Mouse (Mus musculus) layer of hippocampus, adult 2 months (tissue): Measurements from ENCODE around the gene Cfap43. TPM values are rescaled to one million over a fixed set of nuclear protein-coding genes. Genes with fewer than 3 reads are reported as not detected.

Source experiments
- DNase-seq, 2 experiments: peaks; one replicate each; pipeline ENCODE4 v3.0.0; 2022; ENCODE audit warnings: low spot score in 2 of 2
- H3K27ac ChIP-seq: fragments of 200-600 bp; 2 replicates; pipeline ENCODE4 v1.8.1; 2022
- H3K4me3 ChIP-seq: fragments of 200-600 bp; 2 replicates; pipeline ENCODE4 v1.8.1; 2022; ENCODE audit warnings: mild to moderate bottlenecking
- CTCF ChIP-seq: fragments of 200-600 bp; conservative IDR thresholded peaks from 2 replicates; pipeline ENCODE4 v1.8.1; 2022; ENCODE audit warnings: antibody characterized with exemption, mild to moderate bottlenecking, moderate library complexity
- total RNA-seq, 2 experiments: library from RNA; stranded (reverse); gene quantifications; 2 replicates each; pipeline ENCODE4 v1.2.3; 2021

Cfap43 gene
- total RNA-seq, 2 experiments from 2014 or later, result 0.37 to 0.95 TPM

DNA sequence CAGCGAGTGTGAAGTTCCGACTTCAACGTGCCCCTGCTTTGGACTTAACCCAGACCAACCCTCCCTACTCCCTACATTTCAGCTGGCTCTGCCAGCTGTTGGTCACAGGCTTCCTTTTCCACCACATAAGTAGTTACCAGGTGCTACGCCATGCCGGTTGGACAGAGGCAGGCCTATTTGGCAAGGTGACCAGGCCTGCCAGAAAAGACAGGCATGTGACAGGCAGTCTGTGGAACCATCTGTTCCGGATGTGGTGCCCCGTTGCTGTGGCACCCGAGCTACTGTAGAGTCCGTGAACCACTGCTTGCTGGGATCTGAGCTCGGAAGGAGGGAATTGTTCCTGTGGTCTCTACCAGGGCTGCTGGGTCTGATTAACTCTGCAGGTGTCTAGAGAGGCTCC is 31.7 kb downstream of the Cfap43 start:
- DNase-seq, result peak; percentile 22 to 58
- no peak for TF ChIP-seq CTCF
- H3K27ac ChIP-seq, result no peak overlapping the region
- no peak overlapping the region for H3K4me3 ChIP-seq

DNA sequence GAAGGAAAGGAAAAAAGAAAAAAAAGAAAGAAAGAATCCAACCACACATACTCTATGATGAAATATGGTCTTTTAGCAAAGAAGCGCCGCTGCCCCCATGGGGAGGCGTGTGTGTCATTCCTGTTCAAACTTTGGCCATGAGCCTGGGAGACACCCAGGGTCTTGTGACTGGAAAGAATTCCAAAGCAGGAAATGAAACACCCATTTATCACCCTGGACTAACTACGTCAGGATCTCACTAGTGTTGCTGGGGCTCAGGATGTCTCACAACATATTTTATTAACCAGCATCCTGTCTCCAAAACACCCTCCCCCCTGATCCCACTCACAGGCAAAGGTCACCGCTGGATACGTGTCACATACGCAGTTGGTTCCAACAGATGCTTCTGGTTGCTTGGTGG is 32.5 kb downstream of the Cfap43 start:
- no peak for DNase-seq
- no peak for TF ChIP-seq CTCF
- Histone ChIP-seq H3K27ac (no peak overlapping the region), H3K4me3 (no peak overlapping the region)

DNA sequence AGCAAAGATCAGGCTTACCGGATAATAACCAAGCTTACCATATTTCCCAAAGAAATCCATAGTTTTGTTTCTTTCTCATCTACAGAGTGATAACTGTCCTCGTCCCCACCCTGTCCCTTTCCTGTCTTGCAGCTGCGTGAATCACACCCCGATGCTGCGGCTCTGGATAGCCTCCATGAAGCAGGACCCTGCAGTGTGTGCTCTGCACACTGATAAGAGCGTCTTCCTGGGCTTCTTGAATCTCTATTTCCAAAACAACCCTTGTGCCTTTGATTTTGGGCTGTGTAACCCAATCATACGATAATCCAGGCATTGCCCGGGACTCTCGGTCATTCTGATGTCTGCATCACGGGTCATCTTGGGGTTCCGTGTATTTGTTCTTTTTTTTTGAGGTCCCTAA is 33.2 kb downstream of the Cfap43 start:
- no peak for DNase-seq
- no peak overlapping the region for H3K4me3 ChIP-seq
- H3K27ac ChIP-seq, result no peak overlapping the region
- TF ChIP-seq CTCF, result no peak

DNA sequence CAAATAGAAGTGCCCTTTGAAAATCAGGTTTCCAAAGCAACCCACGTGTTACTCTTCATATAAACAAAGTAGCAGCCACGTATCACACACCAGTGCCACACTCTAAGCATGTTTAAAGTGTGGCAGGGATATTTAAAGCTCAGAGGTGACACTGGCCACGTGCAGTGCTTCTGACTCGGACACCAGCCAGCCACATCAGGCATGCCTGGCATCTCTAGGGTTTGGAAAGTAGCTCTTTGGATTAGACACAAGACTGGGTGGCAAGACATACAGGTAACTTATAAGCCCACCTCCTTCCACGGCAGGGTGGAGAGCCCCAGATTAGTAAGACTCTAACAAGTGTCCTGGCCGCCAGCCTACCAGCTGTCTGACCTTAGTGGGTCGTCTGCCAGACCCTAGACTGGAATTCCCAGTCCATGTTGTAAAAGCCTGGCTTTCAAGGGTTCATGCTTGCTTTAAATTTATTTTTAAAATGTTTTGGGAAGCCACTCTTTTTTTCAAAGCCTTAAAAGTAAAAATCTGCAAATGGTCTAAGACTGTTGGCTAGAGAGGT is 33.8 kb downstream of the Cfap43 start:
- Histone ChIP-seq H3K4me3 (no peak overlapping the region), H3K27ac (no peak overlapping the region)
- DNase-seq, result no peak
- TF ChIP-seq CTCF, result no peak

DNA sequence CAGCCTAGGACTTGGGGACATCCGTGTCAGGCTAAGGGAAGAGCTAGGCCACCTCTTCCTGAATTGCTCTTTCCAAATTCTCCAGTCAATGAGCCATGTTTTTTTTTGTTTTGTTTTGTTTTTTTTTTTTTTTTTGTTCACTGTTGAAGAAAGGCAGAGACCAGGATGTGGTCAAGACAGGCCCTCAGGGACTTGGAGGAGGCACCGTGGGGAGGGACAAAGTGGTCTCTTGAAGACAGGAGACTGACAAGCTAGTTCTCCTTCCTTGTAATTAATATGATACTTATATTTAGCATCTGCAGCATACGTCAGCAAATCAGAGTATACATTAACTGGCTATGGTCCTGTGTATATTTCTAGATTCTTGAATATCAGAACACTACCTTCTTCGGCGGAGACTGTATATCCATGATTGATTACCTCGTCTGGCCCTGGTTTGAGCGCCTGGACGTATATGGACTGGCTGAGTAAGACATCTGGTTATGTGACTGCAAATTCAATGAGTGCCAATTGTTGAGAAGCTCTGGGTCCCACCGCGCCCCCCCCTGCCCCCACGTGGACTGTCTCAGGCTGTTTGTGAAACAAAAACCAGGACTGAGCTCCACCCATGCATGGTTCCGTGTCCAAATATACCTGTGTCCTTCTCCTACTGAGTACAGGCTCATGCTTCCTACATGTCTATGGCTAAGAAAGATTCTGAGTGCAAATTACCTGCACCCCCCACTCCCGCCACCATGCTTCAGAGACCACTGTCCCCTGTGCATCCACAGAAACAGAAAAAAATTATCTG is 34.6 kb downstream of the Cfap43 start:
- Histone ChIP-seq H3K27ac (no peak overlapping the region), H3K4me3 (no peak overlapping the region)
- DNase-seq, result no peak
- no peak for TF ChIP-seq CTCF

DNA sequence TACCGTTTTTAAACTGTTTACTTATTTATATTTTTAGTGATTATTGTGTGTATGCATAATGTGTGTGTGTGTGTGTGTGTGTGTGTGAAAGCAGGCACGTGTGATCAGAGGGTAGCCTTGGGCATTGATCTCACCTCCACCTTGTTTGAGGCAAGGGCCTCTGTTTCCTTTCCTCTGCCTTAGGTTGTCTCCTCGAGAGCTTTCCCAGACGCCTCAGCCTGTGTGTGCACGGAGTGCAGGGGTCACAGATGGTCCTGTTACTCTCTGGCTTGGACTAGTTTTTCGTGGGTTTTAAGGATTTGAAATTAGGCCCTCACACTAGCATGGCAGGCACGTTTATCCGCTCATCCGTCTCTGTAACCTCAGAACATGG is 36.2 kb downstream of the Cfap43 start:
- no peak for DNase-seq
- no peak for TF ChIP-seq CTCF

DNA sequence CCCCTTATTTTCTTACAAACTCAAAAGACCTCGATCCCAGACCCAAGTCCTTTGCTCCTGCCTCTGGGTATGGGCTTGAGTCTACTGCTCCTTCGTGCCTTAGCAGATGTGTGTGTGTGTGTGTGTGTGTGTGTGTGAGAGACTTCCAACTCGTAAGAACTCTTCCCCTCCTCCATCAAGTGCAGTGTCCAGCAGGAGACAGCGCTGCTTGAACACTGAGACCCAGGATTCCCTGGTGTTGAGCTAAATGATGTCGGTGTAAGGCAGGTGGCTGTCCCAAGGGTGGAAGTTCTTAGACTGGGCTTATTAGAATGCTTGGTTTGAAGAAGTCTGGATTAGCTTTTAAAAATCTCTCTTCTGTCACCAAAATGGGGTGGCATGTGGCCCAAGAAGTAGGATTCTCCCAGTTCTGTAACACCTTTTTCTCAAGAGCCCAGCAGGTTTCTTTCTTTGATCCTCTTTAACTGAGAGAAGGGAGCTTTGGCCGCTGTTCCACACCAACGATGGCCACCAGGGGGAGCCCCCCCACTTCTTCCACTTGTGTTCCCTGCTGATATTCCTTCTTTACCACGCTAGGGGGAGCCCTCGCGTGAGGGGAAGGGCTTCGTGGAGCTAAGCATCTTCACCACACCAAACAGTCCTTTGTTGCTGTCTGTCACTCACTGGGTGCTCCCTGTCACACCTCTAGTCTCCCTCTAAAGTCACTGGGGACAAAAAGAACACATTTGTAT is 36.8 kb downstream of the Cfap43 start:
- peak; percentile 69 to 88 for DNase-seq

More for the DNA sequence above, 36.2 kb downstream of the Cfap43 start:
- Histone ChIP-seq H3K27ac (no peak overlapping the region), H3K4me3 (no peak overlapping the region)

DNA sequence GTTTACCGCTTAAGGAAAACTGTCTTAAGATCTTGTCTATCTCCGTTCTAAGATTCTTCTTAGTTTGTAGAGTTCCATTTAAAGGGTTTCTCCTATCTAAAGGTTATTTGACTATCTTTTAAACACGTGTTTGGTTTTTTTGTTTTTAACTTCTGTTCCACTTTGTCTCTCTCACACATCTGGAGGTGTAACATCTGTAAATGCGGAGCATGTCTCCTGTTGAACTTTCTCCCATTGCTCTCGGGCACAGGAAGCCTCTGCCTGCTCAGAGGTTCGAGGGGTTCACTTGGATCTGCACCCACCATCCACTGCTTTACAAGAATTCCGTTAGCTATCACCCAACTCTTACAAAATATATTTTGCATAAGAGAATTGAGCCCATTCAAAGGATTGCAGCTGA is 37.5 kb downstream of the Cfap43 start:
- no peak for TF ChIP-seq CTCF
- Histone ChIP-seq H3K4me3 (no peak overlapping the region), H3K27ac (no peak overlapping the region)
- DNase-seq, result no peak

More for the DNA sequence above, 36.8 kb downstream of the Cfap43 start:
- H3K4me3 ChIP-seq, result no peak overlapping the region
- no peak overlapping the region for H3K27ac ChIP-seq
- TF ChIP-seq CTCF, result peak; percentile 99

DNA sequence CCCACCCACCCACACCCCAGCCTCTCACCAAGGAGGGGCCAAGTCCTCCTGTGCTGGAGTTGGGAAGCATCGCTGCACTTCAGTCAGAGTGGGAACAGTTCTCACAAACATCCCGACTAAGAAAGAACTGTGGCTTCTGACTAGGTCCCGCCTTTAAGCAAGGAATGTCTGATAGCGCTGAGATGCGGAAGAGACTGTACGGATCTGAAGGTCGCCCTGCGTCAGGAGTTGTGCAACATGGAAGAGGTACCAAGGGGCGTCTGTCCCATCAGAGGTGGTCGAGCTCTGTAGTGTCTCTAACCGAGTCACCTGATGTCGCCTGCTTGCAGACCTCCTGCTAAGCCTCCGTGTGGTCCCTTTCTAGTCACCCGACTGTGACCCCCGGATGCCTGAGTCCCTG is 42.8 kb downstream of the Cfap43 start:
- no peak for TF ChIP-seq CTCF
- no peak overlapping the region for H3K27ac ChIP-seq
- no peak overlapping the region for H3K4me3 ChIP-seq
- no peak for DNase-seq

DNA sequence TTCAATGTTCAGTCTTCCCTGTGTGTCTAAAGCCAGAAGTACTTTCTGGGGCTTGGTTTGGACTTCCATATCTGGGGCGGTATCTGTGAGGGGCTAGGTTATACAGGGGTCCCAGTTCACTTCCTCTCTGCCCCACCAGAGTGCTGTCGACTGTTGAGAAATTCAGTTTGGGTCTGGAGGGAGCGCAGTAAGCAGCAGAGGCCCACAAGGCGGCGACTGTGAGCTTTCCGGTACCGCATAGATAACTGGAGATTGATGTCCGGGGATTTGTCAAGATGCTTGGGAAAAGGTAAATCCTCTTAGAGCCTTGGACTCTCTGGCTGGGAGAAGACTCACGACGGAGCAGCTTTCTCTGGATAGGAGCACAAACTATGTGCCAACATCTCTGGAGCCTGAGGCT is 47.6 kb downstream of the Cfap43 start:
- no peak for DNase-seq
- peak; percentile 67 for TF ChIP-seq CTCF
- Histone ChIP-seq H3K4me3 (no peak overlapping the region), H3K27ac (no peak overlapping the region)

DNA sequence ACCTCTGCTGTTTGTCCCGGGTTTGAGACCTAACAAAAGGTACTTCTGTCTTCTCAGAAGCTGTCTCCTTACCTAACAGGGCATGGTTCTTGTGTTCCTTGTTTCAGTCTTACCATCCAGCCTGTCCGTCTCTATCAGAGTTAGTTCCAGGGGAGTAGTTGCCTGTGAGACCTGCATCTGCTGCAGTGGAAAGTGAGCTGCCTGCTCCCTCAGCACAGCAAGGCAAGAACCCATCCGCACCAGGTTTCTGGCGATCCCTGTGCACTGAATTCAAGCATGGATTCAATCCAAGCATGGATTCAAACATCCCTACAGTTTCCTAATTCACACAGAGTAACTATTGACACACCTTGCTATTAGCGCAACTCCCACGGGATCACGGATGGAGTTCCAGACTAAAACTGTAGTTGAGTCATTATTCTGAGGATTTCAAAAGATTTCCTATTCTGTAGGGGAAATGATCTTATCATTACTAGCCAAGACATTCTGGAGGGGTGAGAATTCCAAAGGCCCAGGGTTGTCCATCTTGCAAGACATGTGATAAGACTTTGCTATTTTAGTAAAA is 48.9 kb downstream of the Cfap43 start:
- TF ChIP-seq CTCF, result no peak
- no peak for DNase-seq
- no peak overlapping the region for H3K27ac ChIP-seq
- no peak overlapping the region for H3K4me3 ChIP-seq

DNA sequence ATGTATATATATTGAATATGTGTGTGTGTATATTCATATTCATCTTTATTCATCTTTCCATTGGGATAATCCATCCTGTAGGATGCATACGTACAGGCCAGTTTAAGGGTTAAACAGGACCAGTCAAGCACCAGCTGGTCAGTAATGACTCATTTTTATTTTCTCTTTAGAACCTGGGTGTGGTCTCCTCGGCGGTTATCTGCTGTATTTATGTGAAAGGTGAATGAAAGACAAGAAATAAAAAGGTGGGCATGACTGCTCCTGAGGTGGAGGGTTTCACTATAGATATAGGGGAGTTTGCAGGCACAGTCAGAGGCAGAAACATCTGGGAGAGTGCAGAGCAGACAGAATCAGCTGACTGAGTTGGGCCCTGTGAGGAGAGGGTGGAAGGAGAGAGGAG is 49.6 kb downstream of the Cfap43 start:
- TF ChIP-seq CTCF, result no peak
- DNase-seq, result no peak
- H3K4me3 ChIP-seq, result no peak overlapping the region
- H3K27ac ChIP-seq, result no peak overlapping the region

DNA sequence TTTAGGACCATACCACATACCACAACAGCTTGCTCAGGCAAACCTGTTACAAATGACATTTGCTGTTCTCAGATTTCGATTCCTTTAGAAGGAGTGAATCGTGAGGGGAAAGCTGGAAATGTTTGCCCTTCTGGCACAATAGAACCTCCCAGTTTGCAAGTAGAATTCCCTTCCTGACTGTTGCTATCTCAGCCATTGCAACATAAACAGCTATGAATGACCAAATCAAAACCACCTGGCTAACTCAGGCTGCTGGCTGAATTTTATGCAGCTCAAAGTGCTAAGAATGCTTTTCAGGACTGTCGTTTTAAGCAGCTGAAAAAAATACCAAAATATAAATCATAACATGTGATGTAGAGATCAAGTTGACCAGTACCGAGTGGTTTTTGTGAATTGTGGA is 50.1 kb downstream of the Cfap43 start:
- no peak for DNase-seq
- Histone ChIP-seq H3K27ac (no peak overlapping the region), H3K4me3 (no peak overlapping the region)
- TF ChIP-seq CTCF, result no peak
